Mouse (Mus musculus): Measurements from ENCODE around the gene Mst1r. TPM values are rescaled to one million over a fixed set of nuclear protein-coding genes. Genes with fewer than 3 reads are reported as not detected.

The Mst1r gene
- polyA plus RNA-seq, 1 experiment: 0.16 TPM

DNA sequence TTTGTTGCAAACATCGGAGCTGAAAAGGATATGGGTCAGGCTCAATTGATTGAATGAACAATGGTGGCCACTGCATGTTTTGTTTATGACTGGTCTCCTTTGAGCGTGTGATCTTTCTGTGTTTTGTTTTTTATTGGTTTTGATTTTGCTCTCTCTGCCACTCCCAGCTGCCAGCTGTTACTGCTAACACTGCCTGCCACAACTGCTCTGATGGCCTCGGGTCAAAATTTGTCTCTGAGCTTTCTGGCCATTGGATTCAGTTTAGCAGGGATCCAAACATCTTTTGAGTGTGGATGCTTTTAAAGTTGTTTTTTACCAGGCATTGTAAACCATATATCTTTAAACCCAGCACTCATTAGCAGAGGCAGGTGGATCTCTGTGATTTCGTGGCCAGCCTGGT is 26.3 kb upstream of the Mst1r start:
- H3K9ac ChIP-seq (ENCODE audit: low read depth, poor library complexity, severe bottlenecking): no peak overlapping the region
- no peaks in the 10 kb centered on the region for H3K4me1 ChIP-seq (ENCODE audit: control insufficient read depth, insufficient read depth, low read length)
- TF ChIP-seq EP300 (IDR thresholded peaks at IDR 0.05; ENCODE audit: insufficient read depth, low read depth, low read length) (no peak), CTCF (IDR thresholded peaks at IDR 0.05; ENCODE audit: low read depth, low read length) (no peak), POLR2A (IDR thresholded peaks at IDR 0.05; ENCODE audit: insufficient read depth, low read length) (no peak)
- H3K27ac ChIP-seq (ENCODE audit: insufficient read depth, low read length): no peak overlapping the region
- H3K9me3 ChIP-seq (replicated peaks; ENCODE audit: control insufficient read depth, insufficient read depth, low read length, poor library complexity, severe bottlenecking): no peaks in the 10 kb centered on the region
- H3K36me3 ChIP-seq (ENCODE audit: control insufficient read depth, insufficient read depth, low read length, poor library complexity, severe bottlenecking): no peaks in the 10 kb centered on the region
- no peaks in the 10 kb centered on the region for H3K27me3 ChIP-seq (ENCODE audit: control insufficient read depth, insufficient read depth, low read length, poor library complexity, severe bottlenecking)
- no peak overlapping the region for H3K4me3 ChIP-seq (ENCODE audit: low read depth, low read length)

DNA sequence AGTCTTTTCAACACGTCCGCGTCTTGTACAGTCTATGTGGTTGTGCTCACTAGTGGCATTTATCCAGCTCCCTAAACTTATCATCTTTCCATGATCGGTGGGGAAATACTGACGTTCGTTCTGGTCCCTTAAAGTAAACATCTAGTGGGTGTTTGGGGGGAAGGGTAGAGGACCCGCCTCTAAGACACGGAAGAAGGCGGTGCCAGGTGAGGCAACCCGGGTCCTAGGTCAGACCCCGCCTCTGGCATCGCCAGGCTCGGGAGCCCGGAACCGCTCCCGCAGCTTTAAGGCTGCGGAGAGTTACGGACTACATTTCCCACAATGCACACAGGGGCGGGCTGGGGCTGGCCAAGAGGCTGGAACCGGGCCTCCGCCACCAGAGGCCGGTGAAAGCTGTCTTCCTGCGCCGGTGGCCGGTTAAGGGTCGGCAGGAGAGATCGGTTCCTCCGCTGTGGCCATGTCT is 18.8 kb upstream of the Mst1r start, which contains the start of gene Mon1a:
TSS of gene Mon1a (plus strand) at position 348 of the 463 bp plus-strand sequence.
- H3K9ac ChIP-seq (ENCODE audit: low read depth, poor library complexity, severe bottlenecking): peak within 1 kb of the TSS; percentile 16
- TF ChIP-seq EP300 (IDR thresholded peaks at IDR 0.05; ENCODE audit: insufficient read depth, low read depth, low read length) (no peak), CTCF (IDR thresholded peaks at IDR 0.05; ENCODE audit: low read depth, low read length) (no peak)
- H3K27me3 ChIP-seq (ENCODE audit: control insufficient read depth, insufficient read depth, low read length, poor library complexity, severe bottlenecking): no peaks in the 10 kb centered on the region
- no peaks in the 10 kb centered on the region for H3K9me3 ChIP-seq (replicated peaks; ENCODE audit: control insufficient read depth, insufficient read depth, low read length, poor library complexity, severe bottlenecking)
- H3K27ac ChIP-seq (ENCODE audit: insufficient read depth, low read length): no peak within 1 kb of the TSS
- H3K36me3 ChIP-seq (ENCODE audit: control insufficient read depth, insufficient read depth, low read length, poor library complexity, severe bottlenecking): no peaks in the 10 kb centered on the region
- H3K4me1 ChIP-seq (ENCODE audit: control insufficient read depth, insufficient read depth, low read length): no peaks in the 10 kb centered on the region
- H3K4me3 ChIP-seq (ENCODE audit: low read depth, low read length): peak within 1 kb of the TSS; percentile 73

DNA sequence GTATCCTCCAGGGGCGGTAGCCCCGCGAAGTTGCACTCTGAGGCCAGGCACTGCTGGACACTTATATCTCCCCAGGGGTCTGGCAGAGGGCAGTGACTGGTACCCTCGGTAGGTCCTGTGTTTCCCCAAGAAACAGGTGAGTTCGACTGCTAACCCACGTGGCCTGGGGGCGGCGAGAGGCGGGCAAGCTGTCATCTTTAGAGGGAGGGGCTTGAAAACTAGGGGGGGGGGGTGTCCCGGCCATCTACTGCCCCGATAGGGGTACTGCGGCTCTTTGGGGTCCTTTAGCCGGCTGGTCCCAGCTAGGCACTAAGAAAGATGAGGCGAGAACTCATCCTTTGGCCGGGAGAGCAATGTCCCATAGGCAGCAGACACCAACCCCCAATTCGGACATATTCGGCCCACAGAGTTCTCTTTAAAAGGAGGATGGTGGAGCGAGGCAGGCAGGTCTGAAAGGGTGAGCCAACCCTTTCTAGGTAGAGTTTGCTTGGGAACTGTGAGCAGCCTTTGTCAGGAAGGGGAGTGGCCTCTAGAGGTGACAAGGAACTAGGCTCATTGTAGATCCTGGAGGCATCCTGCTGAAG is 18.3 kb upstream of the Mst1r start:
- Histone ChIP-seq H3K4me3 (ENCODE audit: low read depth, low read length) (peak overlapping the region; percentile 73), H3K27me3 (ENCODE audit: control insufficient read depth, insufficient read depth, low read length, poor library complexity, severe bottlenecking) (no peaks in the 10 kb centered on the region), H3K9ac (ENCODE audit: low read depth, poor library complexity, severe bottlenecking) (peak overlapping the region; percentile 16), H3K4me1 (ENCODE audit: control insufficient read depth, insufficient read depth, low read length) (no peaks in the 10 kb centered on the region), H3K36me3 (ENCODE audit: control insufficient read depth, insufficient read depth, low read length, poor library complexity, severe bottlenecking) (no peaks in the 10 kb centered on the region), H3K27ac (ENCODE audit: insufficient read depth, low read length) (no peak overlapping the region), H3K9me3 (replicated peaks; ENCODE audit: control insufficient read depth, insufficient read depth, low read length, poor library complexity, severe bottlenecking) (no peaks in the 10 kb centered on the region)
- TF ChIP-seq CTCF (IDR thresholded peaks at IDR 0.05; ENCODE audit: low read depth, low read length) (no peak), POLR2A (IDR thresholded peaks at IDR 0.05; ENCODE audit: insufficient read depth, low read length) (no peak), EP300 (IDR thresholded peaks at IDR 0.05; ENCODE audit: insufficient read depth, low read depth, low read length) (no peak)

DNA sequence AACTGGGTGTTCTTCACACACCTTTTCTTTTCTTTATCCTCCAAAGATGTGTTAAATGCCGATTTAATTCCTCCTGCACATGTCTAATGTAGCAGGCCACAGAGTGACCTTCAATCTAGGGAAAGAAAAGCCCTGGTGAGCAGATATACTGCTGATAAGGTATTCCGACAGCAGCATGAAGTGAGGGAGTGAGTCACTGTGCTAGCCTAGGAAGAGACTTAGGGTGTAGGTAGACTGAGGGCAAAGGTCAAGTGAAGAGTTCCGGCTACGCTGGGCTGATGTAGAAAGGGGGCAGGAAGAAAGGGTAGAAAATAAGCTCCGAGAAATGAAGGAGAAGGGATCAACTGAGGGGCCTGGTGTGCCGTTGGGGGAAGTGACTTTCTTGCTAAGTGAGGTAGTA is 16.4 kb upstream of the Mst1r start:
- H3K27me3 ChIP-seq (ENCODE audit: control insufficient read depth, insufficient read depth, low read length, poor library complexity, severe bottlenecking): no peaks in the 10 kb centered on the region
- H3K36me3 ChIP-seq (ENCODE audit: control insufficient read depth, insufficient read depth, low read length, poor library complexity, severe bottlenecking): no peaks in the 10 kb centered on the region
- no peaks in the 10 kb centered on the region for H3K4me1 ChIP-seq (ENCODE audit: control insufficient read depth, insufficient read depth, low read length)
- no peak overlapping the region for H3K27ac ChIP-seq (ENCODE audit: insufficient read depth, low read length)
- H3K9ac ChIP-seq (ENCODE audit: low read depth, poor library complexity, severe bottlenecking): no peak overlapping the region
- no peak for TF ChIP-seq EP300 (IDR thresholded peaks at IDR 0.05; ENCODE audit: insufficient read depth, low read depth, low read length)
- no peaks in the 10 kb centered on the region for H3K9me3 ChIP-seq (replicated peaks; ENCODE audit: control insufficient read depth, insufficient read depth, low read length, poor library complexity, severe bottlenecking)
- no peak overlapping the region for H3K4me3 ChIP-seq (ENCODE audit: low read depth, low read length)

DNA sequence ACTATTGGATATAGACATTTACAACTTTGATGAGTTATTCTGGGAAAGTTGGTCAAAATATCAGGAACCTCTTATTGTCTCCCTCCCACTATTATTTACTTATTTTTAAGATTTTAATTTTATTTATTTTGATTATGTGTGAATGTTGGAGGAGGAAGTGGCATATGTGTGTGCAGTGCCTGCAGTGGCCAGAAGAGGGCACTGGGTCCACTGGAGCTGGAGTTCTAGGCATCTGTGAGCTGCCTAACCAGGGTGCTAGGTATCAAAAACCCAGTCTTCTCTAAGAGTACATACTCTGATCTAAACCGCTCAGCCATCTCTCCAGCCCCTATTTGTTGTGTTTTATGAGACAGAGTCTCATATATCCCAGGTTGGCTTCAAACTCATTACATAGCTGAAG is 15.7 kb upstream of the Mst1r start:
- Histone ChIP-seq H3K36me3 (ENCODE audit: control insufficient read depth, insufficient read depth, low read length, poor library complexity, severe bottlenecking) (no peaks in the 10 kb centered on the region), H3K4me3 (ENCODE audit: low read depth, low read length) (no peak overlapping the region), H3K27me3 (ENCODE audit: control insufficient read depth, insufficient read depth, low read length, poor library complexity, severe bottlenecking) (no peaks in the 10 kb centered on the region), H3K9me3 (replicated peaks; ENCODE audit: control insufficient read depth, insufficient read depth, low read length, poor library complexity, severe bottlenecking) (no peaks in the 10 kb centered on the region), H3K4me1 (ENCODE audit: control insufficient read depth, insufficient read depth, low read length) (no peaks in the 10 kb centered on the region), H3K27ac (ENCODE audit: insufficient read depth, low read length) (no peak overlapping the region), H3K9ac (ENCODE audit: low read depth, poor library complexity, severe bottlenecking) (no peak overlapping the region)
- TF ChIP-seq POLR2A (IDR thresholded peaks at IDR 0.05; ENCODE audit: insufficient read depth, low read length) (no peak), CTCF (IDR thresholded peaks at IDR 0.05; ENCODE audit: low read depth, low read length) (peak; percentile 80)

DNA sequence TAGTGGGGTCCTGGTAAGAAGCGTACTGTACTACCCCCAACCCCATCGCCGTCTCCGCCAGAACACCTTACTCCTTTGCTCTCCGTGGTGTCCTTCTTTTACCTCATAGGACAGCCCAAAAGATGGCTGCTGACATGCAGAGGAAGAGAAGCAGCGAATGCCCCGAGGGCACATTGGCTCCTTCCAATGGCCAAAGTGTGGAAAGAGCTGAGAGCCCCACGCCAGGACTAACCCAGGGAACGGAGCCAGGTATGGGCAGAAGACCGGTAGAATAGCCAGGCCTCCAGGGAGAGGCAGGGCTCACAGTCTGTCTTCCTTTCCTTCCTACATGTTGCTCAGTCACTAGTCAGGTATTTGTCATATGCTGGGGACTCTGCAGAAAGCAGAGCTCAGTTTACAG is 8.1 kb upstream of the Mst1r start:
- H3K4me1 ChIP-seq (ENCODE audit: control insufficient read depth, insufficient read depth, low read length): peaks cover 3% of the 10 kb centered on the region
- H3K9ac ChIP-seq (ENCODE audit: low read depth, poor library complexity, severe bottlenecking): no peak overlapping the region
- H3K36me3 ChIP-seq (ENCODE audit: control insufficient read depth, insufficient read depth, low read length, poor library complexity, severe bottlenecking): no peaks in the 10 kb centered on the region
- no peak overlapping the region for H3K4me3 ChIP-seq (ENCODE audit: low read depth, low read length)
- no peak for TF ChIP-seq POLR2A (IDR thresholded peaks at IDR 0.05; ENCODE audit: insufficient read depth, low read length)
- TF ChIP-seq CTCF (IDR thresholded peaks at IDR 0.05; ENCODE audit: low read depth, low read length): no peak
- TF ChIP-seq EP300 (IDR thresholded peaks at IDR 0.05; ENCODE audit: insufficient read depth, low read depth, low read length): no peak
- H3K27ac ChIP-seq (ENCODE audit: insufficient read depth, low read length): no peak overlapping the region
- H3K27me3 ChIP-seq (ENCODE audit: control insufficient read depth, insufficient read depth, low read length, poor library complexity, severe bottlenecking): no peaks in the 10 kb centered on the region
- H3K9me3 ChIP-seq (replicated peaks; ENCODE audit: control insufficient read depth, insufficient read depth, low read length, poor library complexity, severe bottlenecking): no peaks in the 10 kb centered on the region

All from ES-Bruce4 (cell line).